Mouse (Mus musculus) cerebellum, adult 2 months (tissue): ENCODE data around the gene Nid2. TPM values are rescaled to one million over a fixed set of nuclear protein-coding genes. Genes with fewer than 3 reads are reported as not detected.

Experiments
- DNase-seq, 2 experiments: peaks; one replicate each; pipeline ENCODE4 v3.0.0; 2021
- H3K27ac ChIP-seq: fragments of 200-500 bp; 2 replicates; pipeline ENCODE4 v1.5.1; 2012; ENCODE audit warnings: low read length, control low read depth, inconsistent platforms; ENCODE audit not compliant: insufficient read depth
- H3K27me3 ChIP-seq: fragments of 200-500 bp; 2 replicates; pipeline ENCODE4 v1.6.1; 2012; ENCODE audit warnings: inconsistent platforms, mild to moderate bottlenecking, low read length, moderate library complexity; ENCODE audit not compliant: control insufficient read depth, insufficient read depth
- H3K4me1 ChIP-seq: fragments of 200-500 bp; 2 replicates; pipeline ENCODE4 v1.6.1; 2011; ENCODE audit warnings: low read length; ENCODE audit not compliant: control insufficient read depth, insufficient read depth
- H3K4me3 ChIP-seq: fragments of 200-500 bp; replicated peaks from 2 replicates; pipeline ENCODE3; 2011; ENCODE audit warnings: mild to moderate bottlenecking, low read depth, low read length, control low read depth; ENCODE audit not compliant: insufficient read depth
- CTCF ChIP-seq: fragments of 200-500 bp; IDR thresholded peaks from 2 replicates; pipeline ENCODE4 v1.5.1; 2011; ENCODE audit warnings: low read depth, mild to moderate bottlenecking, control low read depth, low read length, moderate library complexity, borderline replicate concordance; ENCODE audit not compliant: insufficient read depth
- POLR2A ChIP-seq: fragments of 200-500 bp; IDR thresholded peaks from 2 replicates; pipeline ENCODE4 v1.6.1; 2011; ENCODE audit warnings: low read length, control low read depth, borderline replicate concordance; ENCODE audit not compliant: insufficient read depth
- WGBS: fragments of 180-500 bp; shearing (Covaris S2); methylation state at CpG from one replicate; pipeline ENCODE4 v1.1.7; 2018; 5-methylcytosine and 5-hydroxymethylcytosine counted together
- polyA plus RNA-seq: library from polyadenylated mRNA; depleted of rRNA; stranded (reverse); fragments of >200 nt; gene quantifications from 2 replicates; pipeline ENCODE4 v1.2.3, GENCODE M21; 2012

The Nid2 gene
- polyA plus RNA-seq, 1 experiment: 1.5 TPM

DNA sequence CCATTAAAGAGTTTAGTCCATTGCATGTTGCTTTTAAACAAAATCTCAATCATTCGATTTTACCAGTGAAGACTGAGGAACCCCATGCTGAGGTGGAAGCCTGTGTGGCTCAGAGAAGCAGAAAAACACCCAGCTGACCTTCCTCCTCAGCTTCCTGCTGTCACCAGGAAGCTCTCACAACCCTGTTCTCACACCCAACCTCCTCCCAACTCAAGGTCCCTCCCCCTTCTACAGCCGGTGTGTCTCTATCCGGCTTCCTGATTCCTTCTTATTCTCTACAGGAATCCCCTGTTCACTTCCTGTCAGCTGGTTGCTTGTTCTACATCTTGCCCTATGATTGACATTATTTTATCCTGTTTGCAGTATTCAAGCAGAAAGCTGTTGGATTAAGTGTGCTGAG, 38.0 kb upstream of the Nid2 start:
- Histone ChIP-seq H3K4me3 (no peak overlapping the region), H3K4me1 (no peaks in the 10 kb centered on the region), H3K27me3 (no peaks in the 10 kb centered on the region), H3K27ac (no peak overlapping the region)
- TF ChIP-seq POLR2A: no peak
- no peak for TF ChIP-seq CTCF
- 53% methylated on average over 3 of the region's 3 CpGs for WGBS
- no peak for DNase-seq

DNA sequence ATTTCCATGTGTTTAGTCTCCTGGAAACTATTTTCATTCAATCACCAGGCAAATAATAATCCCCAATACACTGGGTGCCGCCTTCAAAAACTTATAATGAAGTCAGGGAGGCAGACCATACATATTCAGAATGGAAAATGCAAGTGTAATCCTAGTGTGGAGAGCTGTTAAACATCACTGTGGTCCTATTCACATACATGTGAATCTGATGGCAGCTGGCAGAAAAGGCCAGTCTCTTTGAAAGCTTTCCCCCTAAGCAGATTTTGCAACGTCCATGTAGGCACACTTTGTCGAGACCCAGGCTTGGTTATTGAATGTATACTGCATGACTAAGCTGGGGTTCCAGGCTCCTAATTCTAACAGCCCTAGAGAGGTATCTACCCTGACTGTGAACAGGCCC, 32.0 kb upstream of the Nid2 start:
- Histone ChIP-seq H3K27me3 (no peaks in the 10 kb centered on the region), H3K27ac (no peak overlapping the region), H3K4me3 (no peak overlapping the region), H3K4me1 (no peaks in the 10 kb centered on the region)
- no peak for DNase-seq
- TF ChIP-seq CTCF: no peak
- no peak for TF ChIP-seq POLR2A
- 49% methylated on average over 3 of the region's 3 CpGs for WGBS

GRCm38 (mm10) chr14:19720044-19720611, 30.9 kb upstream of the Nid2 start:
- no peak for DNase-seq
- WGBS: 55% methylated on average over 2 of the region's 2 CpGs
- no peak overlapping the region for H3K4me3 ChIP-seq
- TF ChIP-seq CTCF: no peak
- TF ChIP-seq POLR2A: no peak
- H3K4me1 ChIP-seq: no peaks in the 10 kb centered on the region
- H3K27me3 ChIP-seq: no peaks in the 10 kb centered on the region
- H3K27ac ChIP-seq: no peak overlapping the region

GRCm38 (mm10) chr14:19728278-19728677, 22.8 kb upstream of the Nid2 start:
- DNase-seq: no peak
- Histone ChIP-seq H3K4me1 (no peaks in the 10 kb centered on the region), H3K27me3 (no peaks in the 10 kb centered on the region), H3K27ac (no peak overlapping the region), H3K4me3 (no peak overlapping the region)
- TF ChIP-seq POLR2A (no peak), CTCF (no peak)
- 57% methylated on average over 5 of the region's 5 CpGs for WGBS

DNA sequence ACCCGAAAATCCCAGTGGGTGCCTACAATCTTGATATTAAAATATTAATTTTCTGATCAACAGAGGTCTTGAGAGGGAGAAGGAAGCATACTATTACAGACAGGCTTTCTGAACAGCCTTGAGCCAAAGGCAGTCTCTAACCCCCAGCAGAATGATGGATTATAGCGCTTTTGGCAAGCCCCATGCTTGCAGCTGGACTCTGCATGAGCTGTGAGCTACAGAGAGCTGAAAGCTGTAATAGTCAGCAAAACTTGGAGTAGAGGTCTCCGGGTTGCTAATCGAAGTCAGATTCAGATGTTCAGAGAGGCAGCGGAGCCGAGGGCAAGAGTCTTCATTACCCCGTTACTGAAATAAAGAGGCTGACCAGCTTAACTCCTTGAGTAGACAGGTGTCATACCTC, 22.3 kb upstream of the Nid2 start:
- Histone ChIP-seq H3K4me1 (no peaks in the 10 kb centered on the region), H3K27ac (no peak overlapping the region), H3K4me3 (no peak overlapping the region), H3K27me3 (no peaks in the 10 kb centered on the region)
- no peak for TF ChIP-seq CTCF
- 45% methylated on average over 7 of the region's 7 CpGs for WGBS
- DNase-seq: no peak

- TF ChIP-seq CTCF: no peak
- TF ChIP-seq POLR2A: no peak
- 67% methylated on average over 2 of the region's 2 CpGs for WGBS
- Histone ChIP-seq H3K4me1 (no peaks in the 10 kb centered on the region), H3K27ac (no peak overlapping the region), H3K27me3 (no peaks in the 10 kb centered on the region), H3K4me3 (no peak overlapping the region)
- no peak for DNase-seq
Observed at GRCm38 (mm10) chr14:19732097-19732496, 19.0 kb upstream of the Nid2 start.

GRCm38 (mm10) chr14:19733490-19734282, 17.4 kb upstream of the Nid2 start:
- DNase-seq: no peak
- H3K27ac ChIP-seq: no peak overlapping the region
- TF ChIP-seq POLR2A: no peak
- TF ChIP-seq CTCF: no peak
- no peaks in the 10 kb centered on the region for H3K4me1 ChIP-seq
- 32% methylated on average over 4 of the region's 4 CpGs for WGBS
- H3K4me3 ChIP-seq: no peak overlapping the region
- no peaks in the 10 kb centered on the region for H3K27me3 ChIP-seq

GRCm38 (mm10) chr14:19735303-19735702, 15.8 kb upstream of the Nid2 start:
- 9% methylated on average over 6 of the region's 6 CpGs for WGBS
- no peak for DNase-seq
- Histone ChIP-seq H3K4me3 (no peak overlapping the region), H3K27ac (no peak overlapping the region), H3K4me1 (no peaks in the 10 kb centered on the region), H3K27me3 (no peaks in the 10 kb centered on the region)
- TF ChIP-seq POLR2A: no peak
- TF ChIP-seq CTCF: no peak
